10 mouse cellular contexts compared by ENCODE assay signal in the genomic region with DNA sequence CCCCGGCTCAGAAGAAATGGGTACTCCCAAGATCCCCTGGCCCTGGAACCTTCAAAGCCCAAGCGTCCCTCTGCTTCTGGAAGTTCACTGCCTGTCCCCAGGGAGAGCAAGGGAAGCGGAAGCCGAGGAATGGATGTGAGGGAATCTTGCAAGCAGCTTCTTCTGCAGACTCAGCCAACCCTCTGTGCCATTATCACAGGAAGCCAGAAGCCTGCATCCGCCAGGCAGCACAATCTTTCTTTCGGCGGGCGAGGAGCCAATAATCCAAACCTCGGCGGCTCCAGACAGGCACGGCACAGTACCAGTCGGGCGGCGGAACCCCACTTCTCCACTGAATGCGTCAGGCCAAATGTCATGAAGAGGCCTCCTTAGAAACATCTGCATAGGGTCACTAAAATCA. TPM values are rescaled to one million over a fixed set of nuclear protein-coding genes. Genes with fewer than 3 reads are reported as not detected.
DNase-seq lines count a peak whose midpoint lies in the region; ATAC-seq and TF ChIP-seq lines count a peak whose summit lies in the region.
"Had no signal": no experiment of that assay in that cellular context is flagged by ENCODE, and none has a peak within 500 bp of the region (broad histone marks: within the 10 kb centered on the region; RNA-seq: fewer than 3 reads in every experiment).

No protein-coding gene starts in this region.

- no peak for TF ChIP-seq CTCF in gastrocnemius, adult 2 months (IDR thresholded peaks at IDR 0.05)

- H3K4me3 ChIP-seq in gastrocnemius, adult 2 months: peak overlapping the region; percentile 17; the same call in 1 of the 2 replicates
- H3K4me3 ChIP-seq in kidney, embryonic 15.5 days (replicated peaks): peak overlapping the region; percentile 8; the same call in 1 of the 2 replicates
- no peak overlapping the region for H3K4me3 ChIP-seq in liver, embryonic 13.5 days (replicated peaks)
- H3K4me3 ChIP-seq in stomach, embryonic 14.5 days (ENCODE audit: low read depth, low read length): no peak overlapping the region
- H3K4me3 ChIP-seq: midbrain, embryonic 12.5 days had no signal

- H3K27ac ChIP-seq in gastrocnemius, adult 2 months: no peak overlapping the region
- H3K27ac ChIP-seq in kidney, embryonic 15.5 days: peak overlapping the region; percentile 98
- H3K27ac ChIP-seq in liver, embryonic 13.5 days: 0 out of 2 replicates have a peak overlapping the region, but pooled peaks have one; percentile 48
- H3K27ac ChIP-seq in stomach, embryonic 14.5 days (ENCODE audit: low read length): peak overlapping the region; percentile 53; the same call in 1 of the 2 replicates
- H3K27ac ChIP-seq: midbrain, embryonic 12.5 days had no signal

- peak overlapping the region; percentile 37 for H3K4me2 ChIP-seq in kidney, embryonic 15.5 days
- 0 out of 2 replicates have a peak overlapping the region, but pooled peaks have one; percentile 21 for H3K4me2 ChIP-seq in liver, embryonic 13.5 days
- H3K4me2 ChIP-seq in stomach, embryonic 14.5 days (replicated peaks; ENCODE audit: low read depth, low read length): no peak overlapping the region
- H3K4me2 ChIP-seq: midbrain, embryonic 12.5 days had no signal

- peak overlapping the region; percentile 25; the same call in 1 of the 2 replicates for H3K9ac ChIP-seq in kidney, embryonic 15.5 days
- no peak overlapping the region for H3K9ac ChIP-seq in liver, embryonic 13.5 days
- H3K9ac ChIP-seq in stomach, embryonic 14.5 days (replicated peaks; ENCODE audit: low read depth, low read length): no peak overlapping the region
- H3K9ac ChIP-seq: midbrain, embryonic 12.5 days had no signal

- H3K9me3 ChIP-seq in kidney, embryonic 15.5 days (replicated peaks): no peaks in the 10 kb centered on the region
- H3K9me3 ChIP-seq in liver, embryonic 13.5 days (replicated peaks): no peaks in the 10 kb centered on the region
- H3K9me3 ChIP-seq in stomach, embryonic 14.5 days (ENCODE audit: control insufficient read depth, low read depth, low read length): no peaks in the 10 kb centered on the region
- H3K9me3 ChIP-seq: midbrain, embryonic 12.5 days had no signal

- intact Hi-C loops in gastrocnemius, adult 2 months (cut with DNase I): no loop called here
- intact Hi-C loops in gastrocnemius, postnatal 36 days (cut with DNase I): no loop called here

- 27% methylated on average over 15 of the region's 15 CpGs for WGBS in kidney, embryonic 15.5 days
- WGBS in liver, embryonic 13.5 days (ENCODE audit: insufficient replicate concordance): 50% methylated on average over 15 of the region's 15 CpGs
- WGBS in stomach, embryonic 14.5 days: 36% methylated on average over 15 of the region's 15 CpGs

- H3K27me3 ChIP-seq in kidney, embryonic 15.5 days: no peaks in the 10 kb centered on the region
- peaks cover 9% of the 10 kb centered on the region for H3K27me3 ChIP-seq in liver, embryonic 13.5 days
- no peaks in the 10 kb centered on the region for H3K27me3 ChIP-seq in stomach, embryonic 14.5 days (ENCODE audit: control insufficient read depth, insufficient read depth, low read length)
- H3K27me3 ChIP-seq: CH12.LX; midbrain, embryonic 12.5 days had no signal

- peak; percentile 42 for DNase-seq in gastrocnemius, adult 2 months
- no peak for DNase-seq in gastrocnemius, postnatal 36 days
- peak; percentile 69 for DNase-seq in adrenal gland, postnatal 25 days
- DNase-seq in frontal cortex, postnatal 36 days (ENCODE audit: low spot score in 2 of 2): peak; percentile 49 to 65
- no peak for DNase-seq in liver, embryonic 13.5 days

- no peaks in the 10 kb centered on the region for H3K36me3 ChIP-seq in kidney, embryonic 15.5 days
- no peaks in the 10 kb centered on the region for H3K36me3 ChIP-seq in liver, embryonic 13.5 days
- H3K36me3 ChIP-seq in stomach, embryonic 14.5 days (ENCODE audit: control insufficient read depth, insufficient read depth, low read length): no peaks in the 10 kb centered on the region
- H3K36me3 ChIP-seq: midbrain, embryonic 12.5 days had no signal

- peaks cover 100% of the 10 kb centered on the region for H3K4me1 ChIP-seq in kidney, embryonic 15.5 days
- H3K4me1 ChIP-seq in liver, embryonic 13.5 days (replicated peaks): peaks cover 62% of the 10 kb centered on the region
- H3K4me1 ChIP-seq in stomach, embryonic 14.5 days (ENCODE audit: control insufficient read depth, insufficient read depth, low read length): peaks cover 89% of the 10 kb centered on the region

- no peak for ATAC-seq in kidney, embryonic 15.5 days (replicated peaks; ENCODE audit: low FRiP score)
- no peak for ATAC-seq in liver, embryonic 13.5 days (ENCODE audit: low read depth)
- no peak for ATAC-seq in stomach, embryonic 14.5 days (ENCODE audit: insufficient number of reproducible peaks, insufficient read depth, low FRiP score, low read depth)
- ATAC-seq in activated CD4-positive, CD25-positive, alpha-beta regulatory T cell, adult 4 months: no peak

RNA-seq across cellular contexts. Expression of a gene that starts 8.0 kb away (rescaled TPM):
- total RNA-seq in gastrocnemius, adult 2 months (2021): under 1 TPM; 0.28 to 0.78 TPM
- under 1 TPM; 0.79 to 0.94 TPM for total RNA-seq in gastrocnemius, postnatal 36 days (2021)
- 8.0 and 16.8 TPM in 2 replicates for total RNA-seq in adrenal gland, postnatal 25 days (2021)
- polyA plus RNA-seq in kidney, embryonic 15.5 days (2015; fragmentation: Nextera tagmentation; extraction: Ambion mirVana): 120 and 138 TPM in 2 replicates
- 8.0 and 9.1 TPM in 2 replicates for polyA plus RNA-seq in liver, embryonic 13.5 days (2015; fragmentation: Nextera tagmentation; extraction: Ambion mirVana)
- polyA plus RNA-seq in stomach, embryonic 14.5 days (2014; fragmentation: Nextera tagmentation; extraction: Ambion mirVana): 37.6 and 45.2 TPM in 2 replicates
- polyA plus RNA-seq in activated CD4-positive, CD25-positive, alpha-beta regulatory T cell, adult 4 months (2017; shearing (Covaris generic)): under 1 TPM in 1 of 2 experiments, not detected in 1; 0.22 TPM

RNA-seq across cellular contexts. Expression of a gene that starts 24.5 kb away (rescaled TPM):
- 10 to 100 TPM; 10.9 to 13.1 TPM for total RNA-seq in gastrocnemius, adult 2 months (2021)
- 10 to 100 TPM; 11.7 to 11.8 TPM for total RNA-seq in gastrocnemius, postnatal 36 days (2021)
- 38.4 and 49.7 TPM in 2 replicates for total RNA-seq in adrenal gland, postnatal 25 days (2021)
- 36.9 and 42.4 TPM in 2 replicates for polyA plus RNA-seq in kidney, embryonic 15.5 days (2015; fragmentation: Nextera tagmentation; extraction: Ambion mirVana)
- polyA plus RNA-seq in liver, embryonic 13.5 days (2015; fragmentation: Nextera tagmentation; extraction: Ambion mirVana): 5.8 TPM in 2 replicates
- polyA plus RNA-seq in stomach, embryonic 14.5 days (2014; fragmentation: Nextera tagmentation; extraction: Ambion mirVana): 31.0 and 32.3 TPM in 2 replicates
- 10 to 100 TPM in 1 of 2 experiments, 1 to 10 TPM in 1; 5.6 to 11.2 TPM for polyA plus RNA-seq in activated CD4-positive, CD25-positive, alpha-beta regulatory T cell, adult 4 months (2017; shearing (Covaris generic))

RNA-seq across cellular contexts. Expression of a gene that starts 24.7 kb away (rescaled TPM):
- total RNA-seq in gastrocnemius, adult 2 months (2021): 100 to 1,000 TPM in 1 of 2 experiments, 10 to 100 TPM in 1; 82.7 to 120 TPM
- 100 to 1,000 TPM in 1 of 2 experiments, 10 to 100 TPM in 1; 99.4 to 102 TPM for total RNA-seq in gastrocnemius, postnatal 36 days (2021)
- 96.4 and 119 TPM in 2 replicates for total RNA-seq in adrenal gland, postnatal 25 days (2021)
- polyA plus RNA-seq in kidney, embryonic 15.5 days (2015; fragmentation: Nextera tagmentation; extraction: Ambion mirVana): 108 and 124 TPM in 2 replicates
- 91.5 and 97.5 TPM in 2 replicates for polyA plus RNA-seq in liver, embryonic 13.5 days (2015; fragmentation: Nextera tagmentation; extraction: Ambion mirVana)
- polyA plus RNA-seq in stomach, embryonic 14.5 days (2014; fragmentation: Nextera tagmentation; extraction: Ambion mirVana): 99.2 and 104 TPM in 2 replicates
- 10 to 100 TPM; 67.3 to 68.4 TPM for polyA plus RNA-seq in activated CD4-positive, CD25-positive, alpha-beta regulatory T cell, adult 4 months (2017; shearing (Covaris generic))

RNA-seq across cellular contexts. Expression of a gene that starts 28.8 kb away (rescaled TPM):
- total RNA-seq in gastrocnemius, adult 2 months (2021): 1 to 10 TPM; 2.9 to 5.6 TPM
- total RNA-seq in gastrocnemius, postnatal 36 days (2021): 1 to 10 TPM; 5.8 to 5.9 TPM
- total RNA-seq in adrenal gland, postnatal 25 days (2021): 41.3 and 51.4 TPM in 2 replicates
- polyA plus RNA-seq in kidney, embryonic 15.5 days (2015; fragmentation: Nextera tagmentation; extraction: Ambion mirVana): 55.5 and 59.2 TPM in 2 replicates
- polyA plus RNA-seq in liver, embryonic 13.5 days (2015; fragmentation: Nextera tagmentation; extraction: Ambion mirVana): 10.9 and 12.4 TPM in 2 replicates
- 45.9 and 47.2 TPM in 2 replicates for polyA plus RNA-seq in stomach, embryonic 14.5 days (2014; fragmentation: Nextera tagmentation; extraction: Ambion mirVana)
- polyA plus RNA-seq in activated CD4-positive, CD25-positive, alpha-beta regulatory T cell, adult 4 months (2017; shearing (Covaris generic)): 1 to 10 TPM; 2.8 to 4.1 TPM

RNA-seq across cellular contexts. Expression of a gene that starts 52.8 kb away (rescaled TPM):
- total RNA-seq in gastrocnemius, adult 2 months (2021): 10 to 100 TPM in 1 of 2 experiments, 1 to 10 TPM in 1; 7.9 to 12.6 TPM
- total RNA-seq in gastrocnemius, postnatal 36 days (2021): 1 to 10 TPM; 7.5 to 9.9 TPM
- 26.8 and 33.4 TPM in 2 replicates for total RNA-seq in adrenal gland, postnatal 25 days (2021)
- 63.9 and 65.4 TPM in 2 replicates for polyA plus RNA-seq in kidney, embryonic 15.5 days (2015; fragmentation: Nextera tagmentation; extraction: Ambion mirVana)
- polyA plus RNA-seq in liver, embryonic 13.5 days (2015; fragmentation: Nextera tagmentation; extraction: Ambion mirVana): 31.7 and 31.9 TPM in 2 replicates
- polyA plus RNA-seq in stomach, embryonic 14.5 days (2014; fragmentation: Nextera tagmentation; extraction: Ambion mirVana): 52.3 and 53.5 TPM in 2 replicates
- 10 to 100 TPM; 44.0 to 48.0 TPM for polyA plus RNA-seq in activated CD4-positive, CD25-positive, alpha-beta regulatory T cell, adult 4 months (2017; shearing (Covaris generic))

Comparison
In these comparisons a context has a peak if more than half of its experiments do, and no peak if none do; other contexts are left out.
1. DNase-seq: peak in gastrocnemius, adult 2 months (single experiment), adrenal gland, postnatal 25 days (single experiment) and frontal cortex, postnatal 36 days (2 of 2); none in gastrocnemius, postnatal 36 days (0 of 2) and liver, embryonic 13.5 days (single experiment).
2. H3K4me3 ChIP-seq: peak in gastrocnemius, adult 2 months (single experiment) and kidney, embryonic 15.5 days (single experiment); none in liver, embryonic 13.5 days (single experiment) and stomach, embryonic 14.5 days (single experiment).